22 mouse cellular contexts compared by ENCODE assay signal in the genomic region with DNA sequence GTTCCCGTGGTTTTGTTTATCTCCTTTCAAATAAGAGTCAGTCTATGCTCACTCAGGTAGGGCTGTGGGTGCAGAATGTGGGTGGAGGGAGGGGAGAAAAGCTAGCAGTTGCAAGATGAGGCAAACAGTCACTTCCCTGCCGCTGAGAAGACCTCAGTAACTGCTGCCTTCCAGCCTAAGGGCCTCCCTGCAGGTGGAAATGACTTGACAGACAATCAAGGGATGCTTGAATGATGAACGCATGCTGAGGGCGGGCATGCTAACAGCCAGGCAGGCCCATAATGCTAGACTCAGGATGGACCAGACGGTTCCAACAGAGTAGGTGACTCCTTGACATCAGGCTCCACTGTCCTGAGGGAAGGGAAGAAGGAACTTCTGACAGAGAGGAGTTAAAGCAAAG.
"Had no signal": no experiment of that assay in that cellular context is flagged by ENCODE, and none has a peak within 500 bp of the region (broad histone marks: within the 10 kb centered on the region; RNA-seq: fewer than 3 reads in every experiment).

No protein-coding gene starts in this region.

- H3K4me2 ChIP-seq: intestine, embryonic 15.5 days; kidney, embryonic 15.5 days; limb, embryonic 13.5 days; liver, embryonic 12.5 days; liver, embryonic 15.5 days; midbrain, embryonic 12.5 days; midbrain, embryonic 15.5 days; neural tube, embryonic 12.5 days; neural tube, embryonic 15.5 days; stomach, embryonic 15.5 days had no signal

- H3K4me1 ChIP-seq: intestine, embryonic 15.5 days; kidney, embryonic 15.5 days; limb, embryonic 10.5 days; liver, embryonic 12.5 days; liver, embryonic 15.5 days; midbrain, embryonic 15.5 days; neural tube, embryonic 12.5 days; neural tube, embryonic 15.5 days; stomach, embryonic 15.5 days had no signal

- H3K9me3 ChIP-seq: intestine, embryonic 15.5 days; kidney, embryonic 15.5 days; limb, embryonic 10.5 days; limb, embryonic 13.5 days; liver, embryonic 12.5 days; liver, embryonic 15.5 days; midbrain, embryonic 12.5 days; midbrain, embryonic 15.5 days; neural tube, embryonic 12.5 days; neural tube, embryonic 15.5 days; stomach, embryonic 15.5 days had no signal

- H3K27me3 ChIP-seq: intestine, embryonic 15.5 days; kidney, embryonic 15.5 days; limb, embryonic 13.5 days; liver, embryonic 12.5 days; liver, embryonic 15.5 days; midbrain, embryonic 12.5 days; midbrain, embryonic 15.5 days; neural tube, embryonic 12.5 days; neural tube, embryonic 15.5 days; stomach, embryonic 15.5 days had no signal

- DNase-seq: kidney, adult 11 months; kidney, adult 8-10 months; kidney, postnatal 10 days; kidney, postnatal 36 days; liver; lung, adult 18-20 months; lung, postnatal 14 days; lung, postnatal 4 days; retina, postnatal 1 day; right cerebral cortex, postnatal 25 days; spleen, adult 18-20 months had no signal

- ATAC-seq: intestine, embryonic 15.5 days; liver, embryonic 12.5 days; midbrain, embryonic 15.5 days had no signal

- H3K36me3 ChIP-seq: midbrain, embryonic 15.5 days had no signal

- H3K4me3 ChIP-seq: intestine, embryonic 15.5 days; kidney, embryonic 15.5 days; limb, embryonic 10.5 days; limb, embryonic 13.5 days; liver, embryonic 12.5 days; liver, embryonic 15.5 days; midbrain, embryonic 12.5 days; midbrain, embryonic 15.5 days; neural tube, embryonic 12.5 days; neural tube, embryonic 15.5 days; stomach, embryonic 15.5 days had no signal

- H3K27ac ChIP-seq: intestine, embryonic 15.5 days; kidney, embryonic 15.5 days; limb, embryonic 10.5 days; limb, embryonic 13.5 days; liver, embryonic 12.5 days; liver, embryonic 15.5 days; midbrain, embryonic 12.5 days; midbrain, embryonic 15.5 days; neural tube, embryonic 12.5 days; neural tube, embryonic 15.5 days; stomach, embryonic 15.5 days had no signal

- H3K9ac ChIP-seq: intestine, embryonic 15.5 days; kidney, embryonic 15.5 days; limb, embryonic 13.5 days; liver, embryonic 12.5 days; liver, embryonic 15.5 days; midbrain, embryonic 12.5 days; midbrain, embryonic 15.5 days; neural tube, embryonic 12.5 days; neural tube, embryonic 15.5 days; stomach, embryonic 15.5 days had no signal
